Mouse (Mus musculus) neural tube, embryonic 13.5 days (tissue): ENCODE data around the gene Klhl7. TPM values are rescaled to one million over a fixed set of nuclear protein-coding genes. Genes with fewer than 3 reads are reported as not detected.

Source experiments
- ATAC-seq: fragments of 200-750 bp; cut with Nextera tagmentation; 2 replicates; pipeline ENCODE4 v1.8.0; 2017; ENCODE audit warnings: low read depth, mild to moderate bottlenecking, moderate TSS enrichment, moderate library complexity
- H3K27ac ChIP-seq: fragments of 300-500 bp; sonication (generic); replicated peaks from 2 replicates; pipeline ENCODE4 v1.5.1; 2015; ENCODE audit warnings: moderate library complexity, mild to moderate bottlenecking, inconsistent platforms
- H3K27me3 ChIP-seq: fragments of 300-500 bp; sonication (generic); 2 replicates; pipeline ENCODE4 v1.6.1; 2015; ENCODE audit warnings: mild to moderate bottlenecking, inconsistent platforms
- H3K36me3 ChIP-seq: fragments of 300-500 bp; sonication (generic); 2 replicates; pipeline ENCODE4 v1.6.1; 2015; ENCODE audit warnings: mild to moderate bottlenecking, inconsistent platforms
- H3K4me1 ChIP-seq: fragments of 300-500 bp; sonication (generic); replicated peaks from 2 replicates; pipeline ENCODE4 v1.6.1; 2015; ENCODE audit warnings: inconsistent platforms
- H3K4me2 ChIP-seq: fragments of 300-500 bp; sonication (generic); 2 replicates; pipeline ENCODE4 v1.6.1; 2015; ENCODE audit warnings: inconsistent platforms, mild to moderate bottlenecking, moderate library complexity
- H3K4me3 ChIP-seq: fragments of 300-500 bp; sonication (generic); 2 replicates; pipeline ENCODE4 v1.5.1; 2015; ENCODE audit warnings: mild to moderate bottlenecking, inconsistent platforms
- H3K9ac ChIP-seq: fragments of 300-500 bp; sonication (generic); 2 replicates; pipeline ENCODE4 v1.6.1; 2015; ENCODE audit warnings: moderate library complexity, mild to moderate bottlenecking, inconsistent platforms
- H3K9me3 ChIP-seq: fragments of 300-500 bp; sonication (generic); 2 replicates; pipeline ENCODE4 v1.6.1; 2016; ENCODE audit warnings: inconsistent platforms
- WGBS: fragments of 180-500 bp; shearing (Covaris S2); methylation state at CpG from one replicate; pipeline ENCODE4 v1.1.7; 2015; 5-methylcytosine and 5-hydroxymethylcytosine counted together
- polyA plus RNA-seq: library from polyadenylated mRNA; unstranded; fragments of >200 nt; fragmentation: Nextera tagmentation; extraction: Ambion mirVana; gene quantifications from 2 replicates; pipeline ENCODE4 v1.2.1, GENCODE M21; 2015

The Klhl7 gene
- polyA plus RNA-seq, 1 experiment from 2014 or later, result 130 TPM

GRCm38 (mm10) chr5:24184011-24184410 lies 83.6 kb downstream of the Klhl7 start:
- 95% methylated on average over 5 of the region's 5 CpGs for WGBS
- peaks cover 7% of the 10 kb centered on the region; the same call in 1 of the 2 replicates for H3K9me3 ChIP-seq
- H3K9ac ChIP-seq, result no peak overlapping the region
- no peak overlapping the region for H3K4me3 ChIP-seq
- ATAC-seq, result no peak
- no peak overlapping the region for H3K4me2 ChIP-seq
- H3K36me3 ChIP-seq, result peaks cover 69% of the 10 kb centered on the region
- no peak overlapping the region for H3K27ac ChIP-seq
- H3K27me3 ChIP-seq, result no peaks in the 10 kb centered on the region
- H3K4me1 ChIP-seq, result no peaks in the 10 kb centered on the region

GRCm38 (mm10) chr5:24188476-24188875 lies 88.1 kb downstream of the Klhl7 start:
- 75% methylated on average over 4 of the region's 4 CpGs for WGBS
- no peak overlapping the region for H3K4me2 ChIP-seq
- H3K4me1 ChIP-seq, result no peaks in the 10 kb centered on the region
- H3K27me3 ChIP-seq, result no peaks in the 10 kb centered on the region
- H3K4me3 ChIP-seq, result no peak overlapping the region
- ATAC-seq, result no peak
- no peak overlapping the region for H3K9ac ChIP-seq
- H3K27ac ChIP-seq, result no peak overlapping the region
- peaks cover 7% of the 10 kb centered on the region; the same call in 1 of the 2 replicates for H3K9me3 ChIP-seq
- peaks cover 39% of the 10 kb centered on the region for H3K36me3 ChIP-seq

- Histone ChIP-seq H3K27ac (no peak overlapping the region), H3K4me1 (no peaks in the 10 kb centered on the region), H3K4me3 (no peak overlapping the region), H3K36me3 (peaks cover 7% of the 10 kb centered on the region), H3K4me2 (no peak overlapping the region), H3K27me3 (no peaks in the 10 kb centered on the region), H3K9ac (no peak overlapping the region), H3K9me3 (0 out of 2 replicates have a peak, but pooled peaks cover under 1% of the 10 kb centered on the region)
- no peak for ATAC-seq
- 89% methylated on average over 2 of the region's 2 CpGs for WGBS
Observed at GRCm38 (mm10) chr5:24191821-24192220, 91.4 kb downstream of the Klhl7 start.

- no peak for ATAC-seq
- no peak overlapping the region for H3K4me2 ChIP-seq
- H3K27ac ChIP-seq, result no peak overlapping the region
- WGBS, result 82% methylated on average over 4 of the region's 4 CpGs
- H3K27me3 ChIP-seq, result no peaks in the 10 kb centered on the region
- no peak overlapping the region for H3K4me3 ChIP-seq
- no peaks in the 10 kb centered on the region for H3K4me1 ChIP-seq
- no peak overlapping the region for H3K9ac ChIP-seq
- H3K9me3 ChIP-seq, result no peaks in the 10 kb centered on the region
- no peaks in the 10 kb centered on the region for H3K36me3 ChIP-seq
Observed at GRCm38 (mm10) chr5:24201006-24201405, 100.6 kb downstream of the Klhl7 start.

- ATAC-seq, result no peak
- no peaks in the 10 kb centered on the region for H3K4me1 ChIP-seq
- H3K27ac ChIP-seq, result no peak overlapping the region
- 76% methylated on average over 5 of the region's 5 CpGs for WGBS
- no peak overlapping the region for H3K4me3 ChIP-seq
- no peaks in the 10 kb centered on the region for H3K27me3 ChIP-seq
- H3K9ac ChIP-seq, result no peak overlapping the region
- no peaks in the 10 kb centered on the region for H3K36me3 ChIP-seq
- no peak overlapping the region for H3K4me2 ChIP-seq
- no peaks in the 10 kb centered on the region for H3K9me3 ChIP-seq
Observed at GRCm38 (mm10) chr5:24202492-24202891, 102.1 kb downstream of the Klhl7 start.

- no peaks in the 10 kb centered on the region for H3K36me3 ChIP-seq
- H3K27me3 ChIP-seq, result no peaks in the 10 kb centered on the region
- H3K4me1 ChIP-seq, result no peaks in the 10 kb centered on the region
- H3K4me3 ChIP-seq, result no peak overlapping the region
- no peaks in the 10 kb centered on the region for H3K9me3 ChIP-seq
- no peak for ATAC-seq
- WGBS, result 88% methylated on average over 5 of the region's 5 CpGs
- H3K9ac ChIP-seq, result no peak overlapping the region
- no peak overlapping the region for H3K27ac ChIP-seq
- no peak overlapping the region for H3K4me2 ChIP-seq
Observed at GRCm38 (mm10) chr5:24203266-24203665, 102.9 kb downstream of the Klhl7 start.

GRCm38 (mm10) chr5:24207965-24208364 lies 107.6 kb downstream of the Klhl7 start:
- no peaks in the 10 kb centered on the region for H3K36me3 ChIP-seq
- H3K27ac ChIP-seq, result no peak overlapping the region
- H3K27me3 ChIP-seq, result no peaks in the 10 kb centered on the region
- H3K9me3 ChIP-seq, result no peaks in the 10 kb centered on the region
- 76% methylated on average over 10 of the region's 10 CpGs for WGBS
- H3K4me3 ChIP-seq, result no peak overlapping the region
- no peak overlapping the region for H3K9ac ChIP-seq
- ATAC-seq, result no peak
- H3K4me2 ChIP-seq, result no peak overlapping the region
- H3K4me1 ChIP-seq, result no peaks in the 10 kb centered on the region

- Histone ChIP-seq H3K9me3 (no peaks in the 10 kb centered on the region), H3K4me1 (no peaks in the 10 kb centered on the region), H3K9ac (no peak overlapping the region), H3K36me3 (no peaks in the 10 kb centered on the region), H3K27ac (no peak overlapping the region), H3K27me3 (no peaks in the 10 kb centered on the region), H3K4me2 (no peak overlapping the region), H3K4me3 (no peak overlapping the region)
- 88% methylated on average over 5 of the region's 5 CpGs for WGBS
- ATAC-seq, result no peak
Observed at GRCm38 (mm10) chr5:24208505-24208904, 108.1 kb downstream of the Klhl7 start.

Other genes with a start within 250 kb of the Klhl7 start
- gene Fam126a, start 69.9 kb upstream of the Klhl7 start, polyA plus RNA-seq, result 28.4 and 30.5 TPM in 2 replicates
- gene Nupl2, start 64.4 kb downstream of the Klhl7 start, polyA plus RNA-seq, result 14.1 and 16.6 TPM in 2 replicates